Mouse (Mus musculus): ENCODE results near the gene Cnn2.
A peak's percentile ranks its signal among the peaks of the same experiment; 100 is the strongest.

Cnn2 gene

GRCm38 (mm10) chr10:79989272-79989786, 945 bp downstream of the Cnn2 start:
- DNase-seq (ENCODE audit: extremely low spot score, low spot score), result no peak

GRCm38 (mm10) chr10:79989870-79990269, 1.5 kb downstream of the Cnn2 start:
- peak; percentile 58 for DNase-seq (ENCODE audit: extremely low spot score, low spot score)

GRCm38 (mm10) chr10:79991099-79991498, 2.7 kb downstream of the Cnn2 start:
- DNase-seq (ENCODE audit: extremely low spot score, low spot score), result no peak

- no peak for DNase-seq (ENCODE audit: extremely low spot score, low spot score)
Observed at GRCm38 (mm10) chr10:79991548-79991947, 3.2 kb downstream of the Cnn2 start.

- DNase-seq (ENCODE audit: extremely low spot score, low spot score), result no peak
Observed at GRCm38 (mm10) chr10:79994397-79995115, 6.2 kb downstream of the Cnn2 start.

GRCm38 (mm10) chr10:79995636-79996035, 7.3 kb downstream of the Cnn2 start:
- DNase-seq (ENCODE audit: extremely low spot score, low spot score), result no peak

- DNase-seq (ENCODE audit: extremely low spot score, low spot score), result peak; percentile 95
Observed at GRCm38 (mm10) chr10:79996272-79997033, 8.1 kb downstream of the Cnn2 start, which contains the start of gene Abca7. Gene Abca7, plus strand, starts transcription at chr10:79996494.

GRCm38 (mm10) chr10:79997034-79997760, 8.8 kb downstream of the Cnn2 start:
- DNase-seq (ENCODE audit: extremely low spot score, low spot score), result peak; percentile 92

- no peak for DNase-seq (ENCODE audit: extremely low spot score, low spot score)
Observed at GRCm38 (mm10) chr10:79997819-79998218, 9.4 kb downstream of the Cnn2 start.

GRCm38 (mm10) chr10:80001945-80002344, 13.6 kb downstream of the Cnn2 start:
- DNase-seq (ENCODE audit: extremely low spot score, low spot score), result no peak

- DNase-seq (ENCODE audit: extremely low spot score, low spot score), result no peak
Observed at GRCm38 (mm10) chr10:80002829-80003228, 14.4 kb downstream of the Cnn2 start.

- no peak for DNase-seq (ENCODE audit: extremely low spot score, low spot score)
Observed at GRCm38 (mm10) chr10:80003374-80004232, 15.2 kb downstream of the Cnn2 start.

GRCm38 (mm10) chr10:80004233-80004705, 15.9 kb downstream of the Cnn2 start:
- no peak for DNase-seq (ENCODE audit: extremely low spot score, low spot score)

GRCm38 (mm10) chr10:80011740-80012139, 23.4 kb downstream of the Cnn2 start:
- no peak for DNase-seq (ENCODE audit: extremely low spot score, low spot score)

- no peak for DNase-seq (ENCODE audit: extremely low spot score, low spot score)
Observed at GRCm38 (mm10) chr10:80013609-80014008, 25.2 kb downstream of the Cnn2 start.

- DNase-seq (ENCODE audit: extremely low spot score, low spot score), result no peak
Observed at GRCm38 (mm10) chr10:80014484-80015290, 26.3 kb downstream of the Cnn2 start.

- DNase-seq (ENCODE audit: extremely low spot score, low spot score), result no peak
Observed at GRCm38 (mm10) chr10:80015583-80015982, 27.2 kb downstream of the Cnn2 start.

GRCm38 (mm10) chr10:80016511-80016910, 28.1 kb downstream of the Cnn2 start, which contains the start of gene Arhgap45:
Gene Arhgap45, plus strand, starts transcription at chr10:80016653.
- no peak for DNase-seq (ENCODE audit: extremely low spot score, low spot score)

- no peak for DNase-seq (ENCODE audit: extremely low spot score, low spot score)
Observed at GRCm38 (mm10) chr10:80016931-80017330, 28.5 kb downstream of the Cnn2 start.

GRCm38 (mm10) chr10:80017361-80017760, 29.0 kb downstream of the Cnn2 start:
- DNase-seq (ENCODE audit: extremely low spot score, low spot score), result no peak

Measured in neural tube, embryonic 10.5 days (tissue).